Comparison of ENCODE assay signal across 9 mouse cellular contexts in genomic region chr11:31999716-32000115, GRCm38 (mm10). TPM values are rescaled to one million over a fixed set of nuclear protein-coding genes. Genes with fewer than 3 reads are reported as not detected.
A peak's percentile ranks its signal among the peaks of the same experiment; 100 is the strongest.
DNase-seq lines count a peak whose midpoint lies in the region; ATAC-seq lines count a peak whose summit lies in the region.
"Had no signal": no experiment of that assay in that cellular context is flagged by ENCODE, and none has a peak within 500 bp of the region (broad histone marks: within the 10 kb centered on the region; RNA-seq: fewer than 3 reads in every experiment).

No protein-coding gene starts in this region.

- H3K9me3 ChIP-seq in megakaryocyte, embryonic 14.5 days: peaks cover 3% of the 10 kb centered on the region; the same call in 1 of the 2 replicates
- no peaks in the 10 kb centered on the region for H3K9me3 ChIP-seq in forebrain, embryonic 12.5 days
- H3K9me3 ChIP-seq in midbrain, embryonic 14.5 days (ENCODE audit: control insufficient read depth, low read length): no peaks in the 10 kb centered on the region

- WGBS in forebrain, embryonic 12.5 days: 63% methylated on average over 2 of the region's 2 CpGs
- 54% methylated on average over 2 of the region's 2 CpGs for WGBS in midbrain, embryonic 14.5 days

- 0 out of 2 replicates have a peak overlapping the region, but pooled peaks have one; percentile 56 for H3K27ac ChIP-seq in forebrain, embryonic 12.5 days
- H3K27ac ChIP-seq in midbrain, embryonic 14.5 days (replicated peaks; ENCODE audit: low read depth, low read length): peak overlapping the region; percentile 93
- H3K27ac ChIP-seq: liver, embryonic 14.5 days had no signal

- no peak; the same call in 1 of the 2 replicates for ATAC-seq in megakaryocyte, adult 5-6 weeks (ENCODE audit: poor library complexity, severe bottlenecking)
- no peak for ATAC-seq in forebrain, embryonic 12.5 days (ENCODE audit: low FRiP score)
- ATAC-seq in midbrain, embryonic 14.5 days (ENCODE audit: low FRiP score, low TSS enrichment): no peak

- H3K27me3 ChIP-seq in megakaryocyte, embryonic 14.5 days (replicated peaks): peaks cover 24% of the 10 kb centered on the region
- peaks cover 5% of the 10 kb centered on the region; the same call in 1 of the 2 replicates for H3K27me3 ChIP-seq in forebrain, embryonic 12.5 days
- no peaks in the 10 kb centered on the region for H3K27me3 ChIP-seq in midbrain, embryonic 14.5 days (ENCODE audit: control insufficient read depth, insufficient read depth, low read length)

- peaks cover 44% of the 10 kb centered on the region for H3K4me1 ChIP-seq in megakaryocyte, embryonic 14.5 days
- peaks cover 28% of the 10 kb centered on the region for H3K4me1 ChIP-seq in forebrain, embryonic 12.5 days
- H3K4me1 ChIP-seq in midbrain, embryonic 14.5 days (ENCODE audit: control insufficient read depth, insufficient read depth, low read length): peaks cover 17% of the 10 kb centered on the region

- peak; percentile 26 for DNase-seq in midbrain, embryonic 14.5 days
- peak; percentile 69 for DNase-seq in thymus, postnatal 25 days
- DNase-seq in kidney, adult 11 months: no peak
- DNase-seq in cerebellum, postnatal 25 days: no peak

- no peak overlapping the region; the same call in 1 of the 2 replicates for H3K4me2 ChIP-seq in forebrain, embryonic 12.5 days
- H3K4me2 ChIP-seq in midbrain, embryonic 14.5 days (ENCODE audit: low read length): peak overlapping the region; percentile 72

- H3K4me3 ChIP-seq in megakaryocyte, embryonic 14.5 days (replicated peaks): peak overlapping the region; percentile 94
- H3K4me3 ChIP-seq in forebrain, embryonic 12.5 days (replicated peaks): no peak overlapping the region
- peak overlapping the region; percentile 52 for H3K4me3 ChIP-seq in midbrain, embryonic 14.5 days (replicated peaks; ENCODE audit: low read depth, low read length)

- peaks cover 24% of the 10 kb centered on the region for H3K36me3 ChIP-seq in megakaryocyte, embryonic 14.5 days (replicated peaks; ENCODE audit: low read length)
- peaks cover 14% of the 10 kb centered on the region for H3K36me3 ChIP-seq in forebrain, embryonic 12.5 days (replicated peaks)
- H3K36me3 ChIP-seq in midbrain, embryonic 14.5 days (ENCODE audit: control insufficient read depth, insufficient read depth, low read length): peaks cover 17% of the 10 kb centered on the region

- H3K9ac ChIP-seq in forebrain, embryonic 12.5 days: no peak overlapping the region
- no peak overlapping the region; the same call in 1 of the 2 replicates for H3K9ac ChIP-seq in midbrain, embryonic 14.5 days (replicated peaks; ENCODE audit: low read length)
- H3K9ac ChIP-seq: liver, embryonic 14.5 days had no signal

RNA-seq across cellular contexts. Expression of gene Nsg2, which starts 0.5 kb away (rescaled TPM):
- polyA plus RNA-seq in megakaryocyte, embryonic 14.5 days (2012; ENCODE audit: insufficient read depth, low replicate concordance): 12.5 TPM in 1 of 2 replicates, not detected in the other
- 0.20 and 1.4 TPM in 2 replicates for total RNA-seq in megakaryocyte, adult 5-6 weeks (2015)
- total RNA-seq in megakaryocyte, adult 5-6 weeks (2017): 1.1 and 1.3 TPM in 2 replicates
- polyA plus RNA-seq in forebrain, embryonic 12.5 days (2016; fragmentation: Nextera tagmentation; extraction: Ambion mirVana): 185 and 202 TPM in 2 replicates
- 209 and 548 TPM in 2 replicates for polyA plus RNA-seq in midbrain, embryonic 14.5 days (2014; fragmentation: Nextera tagmentation; extraction: Ambion mirVana)

RNA-seq across cellular contexts. Expression of gene 4930524B15Rik, which starts 34.3 kb away (rescaled TPM):
- polyA plus RNA-seq in megakaryocyte, embryonic 14.5 days (2012; ENCODE audit: insufficient read depth, low replicate concordance): 0.17 TPM in 1 of 2 replicates, not detected in the other
- total RNA-seq in megakaryocyte, adult 5-6 weeks (2015): not detected in 2 replicates
- total RNA-seq in megakaryocyte, adult 5-6 weeks (2017): not detected in 2 replicates
- 0.09 and 0.15 TPM in 2 replicates for polyA plus RNA-seq in forebrain, embryonic 12.5 days (2016; fragmentation: Nextera tagmentation; extraction: Ambion mirVana)
- 0.22 and 0.28 TPM in 2 replicates for polyA plus RNA-seq in midbrain, embryonic 14.5 days (2014; fragmentation: Nextera tagmentation; extraction: Ambion mirVana)
- total RNA-seq: adrenal gland, postnatal 25 days had no signal
- polyA plus RNA-seq: liver, embryonic 14.5 days had no signal

Comparison
In these comparisons a context has a peak if more than half of its experiments do, and no peak if none do; other contexts are left out.
1. DNase-seq: peak in midbrain, embryonic 14.5 days (single experiment) and thymus, postnatal 25 days (single experiment); none in kidney, adult 11 months (single experiment) and cerebellum, postnatal 25 days (0 of 2).
2. RNA of gene Nsg2, which starts 0.5 kb away (polyA plus RNA-seq): 209 to 548 TPM in midbrain, embryonic 14.5 days and 185 to 202 TPM in forebrain, embryonic 12.5 days; 12.5 TPM in megakaryocyte, embryonic 14.5 days; every median in the first group is over 10 times any median in the second.